Mouse (Mus musculus) Muller cell, postnatal 12 days (primary cell): ENCODE measurements around the gene Syn3.
"Not testable (repeated sequence)": the region's sequence is repeated elsewhere in the genome, so short reads cannot be mapped to it uniquely, and the experiment has no call there.

Source experiments
- DNase-seq: peaks from one replicate; pipeline ENCODE4 v3.0.0-alpha.2; 2015; ENCODE audit errors: inconsistent ontology term

Gene Syn3

DNA sequence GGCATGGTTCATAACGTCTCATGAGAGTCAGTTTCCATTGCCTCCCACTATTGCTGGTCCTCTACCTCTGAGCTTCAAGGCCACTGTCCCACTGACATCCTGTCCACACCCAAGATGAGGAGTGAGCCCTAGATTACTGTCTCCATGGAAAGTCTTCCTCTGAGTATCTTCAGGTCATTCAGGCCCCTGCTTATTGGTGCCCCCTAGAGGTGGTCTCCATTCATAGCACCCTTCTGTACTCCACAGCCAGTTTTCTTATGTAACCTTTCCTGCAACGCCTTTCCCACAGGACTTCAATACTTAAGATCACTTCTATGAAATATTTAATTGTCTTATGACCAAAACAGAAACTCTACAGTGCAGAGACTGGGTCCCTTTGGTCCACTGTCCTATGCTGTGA is 80.4 kb downstream of the Syn3 start:
- DNase-seq: no peak

DNA sequence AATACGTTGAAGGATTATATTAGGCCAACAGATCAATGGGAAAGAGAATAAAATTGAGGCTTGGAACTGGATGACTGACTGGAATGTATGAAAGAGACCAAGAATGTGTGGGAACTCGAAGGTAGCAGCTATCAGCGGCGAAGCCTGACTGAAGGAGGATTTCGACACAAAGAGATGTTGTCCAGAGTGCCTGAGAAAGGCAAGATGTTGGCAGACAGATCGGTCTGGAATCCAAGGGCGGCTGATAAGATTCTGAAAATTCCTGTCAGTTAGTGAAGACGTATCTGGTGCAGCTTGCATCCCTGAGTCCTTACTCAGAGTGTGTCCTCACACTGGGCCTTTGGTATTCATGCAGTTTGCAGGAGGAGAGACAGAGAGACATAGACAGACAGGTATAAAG is 81.9 kb downstream of the Syn3 start:
- DNase-seq: peak; percentile 76

DNA sequence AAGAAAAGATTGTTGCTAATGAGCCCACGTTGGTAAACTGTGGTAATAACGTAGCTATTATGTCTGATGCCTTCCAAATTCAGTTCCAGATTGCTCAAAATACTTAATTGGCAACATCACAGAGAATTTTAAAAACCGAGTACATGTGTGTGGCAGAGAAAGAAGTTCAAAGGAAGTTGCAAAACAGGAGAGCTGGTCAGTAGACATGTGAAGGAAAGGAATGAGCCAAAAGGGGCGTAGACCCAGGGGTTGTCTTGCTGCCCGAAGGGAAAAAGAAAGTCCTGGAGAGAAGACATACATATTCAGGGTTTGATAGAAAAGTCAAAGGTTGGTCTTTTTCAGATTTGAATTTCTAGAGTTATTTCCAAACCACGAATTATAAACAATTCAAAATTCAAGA is 87.8 kb downstream of the Syn3 start:
- peak; percentile 69 for DNase-seq

DNA sequence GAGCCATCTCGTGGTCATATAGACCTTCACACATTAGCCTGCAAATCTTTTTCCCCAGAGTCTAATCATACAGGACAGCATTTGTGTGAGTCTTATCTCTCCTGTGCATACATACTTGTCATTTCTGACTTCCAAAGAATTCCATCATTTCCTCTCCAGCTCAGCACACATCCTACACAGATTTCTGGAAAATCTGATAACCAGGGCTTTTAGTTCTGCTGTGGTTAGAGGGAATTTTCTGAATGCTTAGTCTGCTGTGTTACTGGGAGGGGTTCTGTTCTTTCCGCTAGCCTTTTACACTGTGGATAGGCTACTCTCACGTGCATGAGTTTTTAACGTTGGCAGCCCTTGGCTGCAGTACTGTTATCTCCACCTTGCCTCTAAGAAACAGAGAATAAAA is 91.7 kb downstream of the Syn3 start:
- peak; percentile 58 for DNase-seq

DNA sequence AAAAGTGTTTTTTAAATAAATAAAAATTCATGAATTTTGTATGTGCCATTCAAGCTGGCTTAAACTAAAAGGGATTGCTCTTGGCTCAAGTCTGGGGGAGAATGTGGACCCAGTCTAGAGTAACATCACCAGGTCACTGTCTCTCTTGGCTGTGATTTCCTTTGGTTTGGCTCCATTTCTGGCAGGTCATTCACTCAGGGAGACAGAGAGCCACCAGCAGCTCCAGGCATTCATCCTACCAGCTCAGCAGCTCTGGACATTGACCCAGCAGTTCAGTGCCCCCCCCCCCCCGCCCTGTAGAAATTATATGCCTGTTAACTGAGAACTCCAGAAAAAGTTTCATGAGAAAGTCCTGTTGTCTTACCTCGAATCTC is 100.4 kb downstream of the Syn3 start:
- no peak for DNase-seq

DNA sequence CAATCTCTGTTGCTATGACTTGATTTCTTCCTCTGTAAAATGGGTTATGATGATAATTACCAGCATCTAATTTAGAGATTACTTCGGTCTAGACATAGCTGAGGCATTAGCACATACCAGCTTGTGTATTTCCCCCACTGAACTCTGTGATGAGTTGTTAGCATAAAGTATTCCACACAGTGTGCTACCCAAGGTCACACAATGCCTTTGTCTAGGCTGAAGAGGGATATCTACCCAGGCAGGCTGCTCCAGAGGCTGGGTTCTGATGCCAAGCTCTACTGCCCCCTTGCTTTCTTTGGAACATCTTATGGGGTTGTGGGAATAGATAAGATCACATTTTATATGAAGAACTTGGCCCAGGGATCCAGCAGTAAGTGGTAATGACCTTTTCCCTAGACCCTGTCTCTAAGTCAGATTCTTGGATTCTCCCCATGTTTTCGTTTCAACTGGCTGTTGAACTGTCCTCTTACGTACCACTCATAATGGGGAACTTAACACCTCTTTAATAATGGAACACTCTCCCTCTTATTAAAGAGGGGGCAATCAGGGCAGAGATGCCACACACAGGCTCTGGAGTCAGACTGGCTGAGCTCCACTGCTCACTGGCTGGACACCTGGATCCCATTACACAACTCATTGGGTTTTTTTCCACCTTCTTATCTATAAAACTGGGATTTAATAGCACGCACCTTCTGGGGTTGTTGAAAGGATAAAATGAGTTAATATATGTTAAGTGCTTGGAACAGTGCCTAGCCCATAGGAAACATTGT is 100.9 kb downstream of the Syn3 start:
- peak; percentile 15 for DNase-seq

DNA sequence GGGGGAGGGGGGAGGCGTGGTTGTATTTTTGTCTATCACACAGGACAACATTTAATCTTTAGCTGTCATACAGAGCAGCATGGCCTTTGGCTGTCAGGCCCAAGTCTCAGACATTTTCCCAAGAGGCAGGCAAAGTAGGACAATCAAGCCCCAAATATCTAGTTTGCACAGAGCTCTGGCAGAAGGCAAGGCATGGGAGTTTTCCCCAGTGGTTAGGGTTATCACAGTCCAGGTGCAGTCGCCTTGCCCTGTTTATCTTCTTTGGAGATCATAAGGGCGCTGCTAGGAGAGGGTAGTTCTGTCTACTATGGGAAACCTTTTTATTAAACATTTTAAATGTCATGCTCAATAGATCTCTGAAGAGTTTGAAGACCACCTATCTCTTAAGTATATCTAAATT is 106.3 kb downstream of the Syn3 start:
- no peak for DNase-seq

DNA sequence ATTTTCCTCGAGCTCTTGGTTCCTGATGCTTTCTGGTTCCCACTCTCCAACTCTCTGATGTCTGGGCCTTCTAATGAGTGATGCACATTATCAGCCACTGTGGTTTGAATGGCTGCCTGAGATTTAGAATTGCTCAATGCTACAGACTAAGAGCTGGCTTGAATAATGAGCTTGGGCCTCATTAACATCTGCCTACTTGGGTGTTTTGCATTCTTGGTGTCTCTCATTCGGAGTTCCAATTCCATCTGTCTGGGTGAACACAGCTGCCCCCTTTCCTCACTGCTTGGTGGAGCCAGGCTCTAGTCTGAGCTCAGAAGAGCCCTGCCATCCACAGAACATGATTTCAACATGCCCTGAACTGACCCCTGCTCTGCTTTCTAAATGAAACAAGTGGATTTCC is 108.8 kb downstream of the Syn3 start:
- peak; percentile 98 for DNase-seq

DNA sequence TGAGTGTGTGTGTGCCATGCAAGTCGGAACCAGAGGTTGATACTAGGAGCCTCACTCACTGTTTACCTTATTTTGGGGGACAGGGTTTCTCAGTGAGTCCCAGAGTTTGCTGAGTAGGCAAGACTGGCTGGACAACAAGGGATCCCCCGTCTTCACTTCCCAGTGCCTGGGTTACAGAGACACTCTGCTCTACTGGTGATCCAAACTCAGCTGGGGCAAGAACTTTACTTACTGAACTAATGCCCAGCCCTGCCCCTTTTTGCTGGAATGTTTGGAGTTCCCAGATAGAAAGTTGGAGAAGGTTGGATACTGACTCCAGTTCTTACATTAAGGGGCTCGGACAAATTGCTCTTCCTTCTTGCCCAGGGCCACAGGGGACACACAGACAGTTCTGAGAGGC is 109.3 kb downstream of the Syn3 start:
- no peak for DNase-seq

DNA sequence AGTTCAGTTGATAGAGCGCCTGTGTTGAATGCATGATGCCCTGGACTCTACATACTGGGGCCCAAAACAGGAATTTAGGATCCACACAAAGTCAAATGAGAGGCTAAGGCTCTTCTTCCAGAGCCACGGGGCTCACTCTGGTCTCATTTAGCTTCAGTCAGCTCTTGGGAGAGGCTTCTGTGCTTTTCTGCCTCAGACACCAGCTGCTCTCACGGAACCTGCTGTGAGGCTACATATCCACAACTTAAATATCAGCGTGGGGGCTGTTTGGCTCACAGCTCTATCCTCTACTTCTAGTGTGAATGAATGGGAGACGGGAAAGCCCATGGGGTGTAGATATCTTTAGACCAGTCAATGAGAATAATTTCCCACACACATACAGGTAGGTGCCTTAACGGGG is 109.9 kb downstream of the Syn3 start:
- DNase-seq: no peak

DNA sequence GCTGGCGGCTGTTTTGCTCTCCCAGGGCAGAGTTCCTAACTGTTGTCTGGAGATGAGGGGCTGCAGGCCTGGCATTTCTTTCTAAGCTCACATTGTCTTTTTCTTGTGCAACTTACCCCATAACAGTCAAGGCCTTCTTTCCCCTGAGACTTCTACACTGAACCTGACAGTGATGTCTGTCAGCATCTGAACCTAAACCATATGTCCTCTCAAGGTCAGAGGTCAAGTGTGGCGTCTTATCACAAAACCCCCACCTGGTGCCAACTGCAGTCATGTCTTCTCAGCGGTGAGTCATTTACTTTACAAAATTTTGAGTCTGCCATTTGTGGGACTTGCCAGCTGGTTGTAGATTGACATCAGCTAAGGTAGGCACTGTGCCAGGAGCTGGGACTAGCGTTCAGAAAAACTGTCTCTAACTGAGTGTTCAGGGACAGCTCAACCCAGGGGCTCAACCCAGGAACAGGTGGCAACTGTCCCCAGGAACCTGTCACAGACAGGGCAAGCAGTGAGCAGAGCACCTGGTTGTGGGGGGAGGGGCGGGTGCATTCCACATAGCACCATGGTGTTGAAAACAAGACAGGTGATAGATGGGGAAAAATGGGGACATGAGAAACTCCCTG is 110.8 kb downstream of the Syn3 start:
- DNase-seq: peak; percentile 32

DNA sequence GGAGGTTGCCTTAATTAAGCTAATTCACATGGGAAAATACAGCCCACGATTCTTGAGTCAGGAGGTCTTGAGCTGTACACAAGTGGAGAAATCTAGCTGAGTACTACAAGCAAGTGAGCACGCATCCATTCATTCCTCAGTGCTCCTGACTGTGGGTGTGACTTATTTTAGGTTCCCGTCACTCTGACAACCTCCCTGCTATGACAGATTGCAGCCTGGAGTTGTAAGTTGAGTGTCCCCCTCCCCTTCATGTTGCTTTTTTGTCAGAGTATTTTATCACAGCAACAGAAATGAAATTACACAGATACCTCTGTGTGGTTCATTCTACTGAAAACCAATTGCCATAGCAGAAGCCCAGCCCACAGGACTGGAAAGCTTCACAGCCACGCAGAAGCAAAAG is 112.5 kb downstream of the Syn3 start:
- DNase-seq: no peak

DNA sequence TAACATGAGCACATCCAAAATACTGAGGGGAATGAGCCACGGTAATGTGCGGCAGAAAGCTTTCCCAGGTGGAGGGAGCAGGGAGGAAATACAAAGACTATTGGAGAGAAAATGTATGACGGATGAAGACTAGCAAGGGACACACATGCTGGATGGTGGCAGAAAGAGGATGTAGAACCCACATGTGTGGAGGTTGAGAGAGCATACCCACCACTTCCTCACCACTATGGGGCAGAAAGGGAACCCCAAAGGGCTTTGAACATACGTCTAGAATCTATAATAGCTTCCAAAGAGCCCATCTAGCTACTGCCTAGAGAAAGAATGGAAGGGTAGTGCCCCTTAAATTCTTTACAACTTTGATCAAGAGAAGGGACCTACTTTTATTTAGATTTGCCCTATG is 113.0 kb downstream of the Syn3 start:
- DNase-seq: no peak

DNA sequence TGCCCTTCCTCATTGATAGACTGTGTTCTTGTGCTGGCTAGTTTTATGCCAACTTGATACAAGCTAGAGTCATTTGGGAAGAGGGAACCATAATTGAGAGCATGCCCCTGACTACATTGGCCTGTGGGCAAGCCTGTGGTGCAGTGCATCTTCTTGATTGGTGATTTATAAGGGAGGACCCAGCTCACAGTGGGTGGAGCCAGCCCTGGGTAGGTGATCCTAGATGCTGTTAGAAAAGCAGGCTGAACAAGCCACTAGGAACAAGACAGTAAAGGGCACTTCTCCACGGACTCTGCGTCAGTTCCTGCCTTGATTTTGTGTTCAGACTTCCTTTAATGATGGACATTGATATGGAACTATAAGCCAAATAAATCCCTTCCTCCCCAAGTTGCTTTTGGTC is 114.0 kb downstream of the Syn3 start:
- no peak for DNase-seq

DNA sequence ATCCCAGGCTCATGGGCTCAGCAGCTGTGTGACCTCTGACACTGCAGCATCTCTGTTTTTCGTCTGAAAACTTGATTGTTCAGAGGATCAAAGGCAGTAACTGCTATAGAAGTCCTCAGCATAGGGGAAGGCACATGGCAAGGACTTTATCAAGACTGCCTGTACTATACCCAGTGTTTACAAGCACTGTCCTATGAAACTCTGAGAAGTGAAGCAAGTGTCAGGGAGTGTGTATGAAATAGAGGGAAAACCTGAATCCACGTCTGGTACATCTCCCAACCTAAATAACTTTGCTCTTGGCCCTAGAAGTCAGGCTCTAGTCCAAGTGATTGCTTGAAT is 116.8 kb downstream of the Syn3 start:
- no peak for DNase-seq

DNA sequence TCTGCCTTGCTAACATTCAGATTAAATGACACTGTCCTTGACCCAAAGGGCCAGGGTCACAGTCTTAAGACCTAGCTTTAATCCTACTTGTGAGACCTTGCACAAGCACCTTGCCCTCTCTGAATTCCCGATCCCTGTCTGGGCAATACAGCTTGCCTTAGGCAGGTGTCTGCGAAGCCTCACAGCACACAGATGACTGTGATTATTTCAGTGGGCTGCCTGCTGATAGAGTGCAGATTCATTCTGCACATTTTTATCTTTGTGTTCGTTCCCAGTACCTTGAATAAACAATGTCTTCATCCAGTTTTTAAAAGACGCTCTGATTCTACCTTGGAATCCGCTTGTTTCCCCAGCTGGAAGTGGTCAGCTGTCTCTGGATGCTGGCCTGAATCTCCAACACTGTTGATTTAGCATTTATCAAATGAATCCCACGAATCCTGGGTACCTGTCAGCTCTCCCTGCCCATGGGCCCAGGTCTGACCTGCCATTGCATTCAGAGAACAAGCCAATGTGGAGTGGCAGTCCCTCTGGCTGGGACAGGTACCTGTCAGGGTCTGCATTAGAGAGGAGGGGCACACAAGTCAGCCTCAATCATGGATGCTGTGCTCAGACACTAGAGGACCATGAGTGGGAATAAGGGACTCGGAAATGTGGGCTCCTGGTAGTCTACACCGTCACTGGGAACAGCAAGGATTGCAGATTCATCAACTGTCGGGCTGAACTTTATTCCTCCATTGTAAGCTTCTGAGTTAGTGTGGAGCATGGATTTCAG is 117.4 kb downstream of the Syn3 start:
- DNase-seq: no peak

DNA sequence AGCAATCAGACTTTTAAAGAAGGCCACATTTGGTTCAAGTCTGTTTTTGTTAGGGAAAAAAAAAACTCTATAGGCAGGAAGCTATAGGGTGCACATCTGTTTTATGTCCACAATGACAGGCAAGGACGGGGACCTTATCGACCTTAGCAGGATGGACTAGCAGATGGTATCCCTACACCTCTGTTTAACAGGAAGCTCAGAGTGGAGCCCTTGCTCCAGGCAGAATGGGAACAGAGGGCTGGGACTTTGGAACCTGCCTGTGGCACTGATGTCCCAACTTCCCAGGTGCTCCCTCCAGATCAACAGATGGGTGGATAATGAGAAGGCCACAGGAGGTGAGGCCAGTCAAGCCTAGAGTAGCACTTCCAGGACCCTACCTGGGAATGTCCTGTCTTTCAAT is 118.1 kb downstream of the Syn3 start:
- DNase-seq: no peak

DNA sequence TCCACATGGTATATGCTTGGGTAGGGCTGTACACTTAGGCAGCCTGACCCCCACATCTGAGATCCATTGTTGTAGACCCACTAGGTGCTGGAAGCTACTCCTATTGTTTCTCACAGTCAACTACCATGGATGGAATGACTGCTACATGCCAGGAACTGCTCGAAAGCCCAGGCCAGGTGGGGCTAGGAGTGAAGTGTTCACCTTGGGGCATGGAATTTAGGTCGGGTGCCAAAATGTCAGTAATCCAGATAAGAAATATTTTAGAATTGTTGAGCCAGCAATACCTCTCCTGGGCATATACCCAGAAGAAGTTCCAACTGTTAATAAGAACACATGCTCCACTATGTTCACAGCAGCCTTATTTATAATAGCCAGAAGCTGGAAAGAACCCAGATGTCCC is 119.9 kb downstream of the Syn3 start:
- not testable (repeated sequence) for DNase-seq

DNA sequence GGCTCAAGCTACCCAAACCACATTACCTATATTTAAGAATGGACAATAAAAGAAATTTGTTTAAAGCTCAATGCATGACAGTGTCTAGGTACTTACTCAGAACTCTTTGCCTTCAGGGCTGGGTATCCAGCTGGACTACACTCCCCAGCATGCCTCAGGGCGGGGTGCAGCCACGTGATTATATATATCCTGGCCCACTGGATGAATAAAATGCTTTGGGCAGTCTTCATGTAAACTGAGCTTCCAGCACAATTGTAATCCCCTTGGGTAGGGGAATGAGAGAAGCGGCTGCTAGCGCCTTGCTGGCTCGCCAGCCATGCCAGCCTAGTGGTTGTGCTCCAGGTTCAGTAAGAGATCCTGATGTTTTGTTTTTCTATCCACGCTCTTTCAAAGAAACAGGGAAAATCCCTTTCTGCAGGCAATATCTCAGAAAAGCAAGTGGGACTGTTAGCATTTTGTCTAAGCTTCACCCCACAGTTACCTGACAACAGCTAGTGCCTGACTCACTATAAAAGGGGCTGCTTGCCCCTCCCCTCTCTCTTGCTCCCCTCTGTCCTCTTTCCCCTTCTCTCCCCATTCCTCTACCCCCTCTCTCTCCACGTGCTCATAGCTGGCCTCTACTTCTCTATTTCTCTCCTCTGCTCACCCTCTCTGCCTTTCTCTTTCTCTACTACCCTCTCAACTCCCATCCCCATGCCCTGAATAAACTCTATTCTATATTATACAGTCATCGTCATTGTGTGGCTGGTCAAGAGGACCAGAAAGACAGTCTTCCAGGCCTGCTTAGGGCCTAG is 122.1 kb downstream of the Syn3 start:
- no peak for DNase-seq

DNA sequence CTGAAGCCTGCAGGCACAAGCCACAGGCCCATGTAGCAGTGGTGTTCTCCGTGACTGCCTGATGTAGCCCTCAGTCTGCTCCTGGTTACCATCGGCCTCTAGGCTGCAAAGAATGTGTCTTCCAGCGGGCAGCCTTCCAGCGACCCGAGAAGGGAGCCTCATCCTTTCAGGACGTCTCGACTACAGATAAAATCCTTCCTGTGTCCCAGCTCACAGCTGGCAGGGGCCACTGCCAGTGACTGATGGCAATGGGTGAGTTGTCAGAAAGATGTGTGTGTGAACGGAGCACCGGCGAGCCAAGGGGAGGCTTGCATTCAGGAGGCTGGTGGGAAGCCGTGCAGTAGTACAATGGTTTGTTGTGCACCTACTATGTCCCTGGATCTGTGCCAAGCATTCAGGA is 122.8 kb downstream of the Syn3 start:
- peak; percentile 39 for DNase-seq

DNA sequence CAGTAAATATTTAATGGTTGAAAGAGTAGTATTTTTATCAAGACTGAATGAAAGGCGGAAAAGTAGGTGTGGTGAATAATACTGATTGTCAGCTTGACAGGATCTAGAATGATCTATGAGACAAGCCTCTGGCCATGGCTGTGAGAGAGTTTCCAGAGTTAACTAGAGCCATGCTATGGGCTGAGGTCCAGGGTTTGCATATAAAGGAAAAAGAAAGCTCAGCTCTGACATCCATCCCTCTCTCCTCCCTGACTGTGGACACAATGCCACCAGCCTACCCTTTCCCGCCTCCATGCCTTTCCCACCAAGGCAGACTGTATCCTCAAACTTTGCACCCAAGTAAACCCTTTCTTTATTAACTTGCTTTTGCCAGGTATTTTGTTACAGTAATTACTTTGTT is 124.6 kb downstream of the Syn3 start:
- DNase-seq: no peak

DNA sequence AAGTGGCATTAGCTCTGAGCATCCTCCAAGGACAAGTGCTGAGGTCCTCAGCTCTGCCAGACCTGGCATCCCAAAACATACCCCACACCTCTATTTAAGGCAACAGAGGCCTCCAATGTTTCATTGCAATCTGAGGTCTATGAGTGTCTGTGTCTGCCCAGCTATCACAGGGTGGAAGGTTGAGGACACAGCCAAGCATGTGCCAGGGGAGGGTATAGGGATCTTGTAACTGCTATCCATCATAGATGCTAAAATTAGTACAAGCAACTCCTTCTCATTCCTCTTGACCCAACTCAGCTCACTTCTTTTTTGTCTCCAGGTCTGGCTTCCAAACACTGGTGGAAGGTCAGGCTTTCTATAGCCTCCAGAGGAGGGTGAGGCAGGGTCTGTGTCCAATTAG is 127.1 kb downstream of the Syn3 start:
- DNase-seq: no peak
